Mouse (Mus musculus) intestine, postnatal 0 days (tissue): ENCODE results near the gene Slc16a10. TPM values are rescaled to one million over a fixed set of nuclear protein-coding genes. Genes with fewer than 3 reads are reported as not detected.

Source experiments
- ATAC-seq: fragments of 200-750 bp; cut with Nextera tagmentation; 2 replicates; pipeline ENCODE4 v1.8.0; 2017; ENCODE audit warnings: mild to moderate bottlenecking, moderate TSS enrichment, moderate library complexity
- H3K27ac ChIP-seq: fragments of 300-500 bp; sonication (generic); 2 replicates; pipeline ENCODE4 v1.5.1; 2014; ENCODE audit warnings: mild to moderate bottlenecking, low read depth, low read length, moderate library complexity
- H3K27me3 ChIP-seq: fragments of 300-500 bp; sonication (generic); replicated peaks from 2 replicates; pipeline ENCODE4 v1.6.1; 2014; ENCODE audit warnings: low read length, mixed read lengths; ENCODE audit not compliant: control insufficient read depth, insufficient read depth
- H3K36me3 ChIP-seq: fragments of 300-500 bp; sonication (generic); 2 replicates; pipeline ENCODE4 v1.6.1; 2014; ENCODE audit warnings: mild to moderate bottlenecking, moderate library complexity; ENCODE audit not compliant: control insufficient read depth, insufficient read depth
- H3K4me1 ChIP-seq: fragments of 300-500 bp; sonication (generic); replicated peaks from 2 replicates; pipeline ENCODE4 v1.6.1; 2014; ENCODE audit warnings: antibody characterized with exemption, low read length, mixed read lengths; ENCODE audit not compliant: control insufficient read depth, insufficient read depth
- H3K4me2 ChIP-seq: fragments of 300-500 bp; sonication (generic); replicated peaks from 2 replicates; pipeline ENCODE4 v1.6.1; 2014; ENCODE audit warnings: low read depth, mild to moderate bottlenecking, moderate library complexity
- H3K4me3 ChIP-seq: fragments of 300-500 bp; sonication (generic); 2 replicates; pipeline ENCODE4 v1.5.1; 2014; ENCODE audit warnings: low read depth, low read length
- H3K9ac ChIP-seq: fragments of 300-500 bp; sonication (generic); 2 replicates; pipeline ENCODE4 v1.6.1; 2014; ENCODE audit warnings: mild to moderate bottlenecking, low read depth, low read length
- H3K9me3 ChIP-seq: fragments of 300-500 bp; sonication (generic); 2 replicates; pipeline ENCODE4 v1.6.1; 2016; ENCODE audit warnings: mixed run types; ENCODE audit not compliant: control insufficient read depth
- CTCF ChIP-seq: sonication (generic); IDR thresholded peaks from 2 replicates; pipeline ENCODE4 v1.5.1; 2016; ENCODE audit warnings: low read depth, mild to moderate bottlenecking, control low read depth, antibody characterized with exemption, moderate library complexity
- WGBS: fragments of 180-500 bp; shearing (Covaris S2); extraction: QIAGEN DNeasy Blood & Tissue Kit; methylation state at CpG from one replicate; pipeline ENCODE4 v1.1.7; 2014; 5-methylcytosine and 5-hydroxymethylcytosine counted together
- polyA plus RNA-seq: library from polyadenylated mRNA; unstranded; fragments of >200 nt; fragmentation: Nextera tagmentation; extraction: Ambion mirVana; gene quantifications from 2 replicates; pipeline ENCODE4 v1.2.1, GENCODE M21; 2015

The Slc16a10 gene
- polyA plus RNA-seq, 1 experiment from 2014 or later: 57.5 TPM

- Histone ChIP-seq H3K4me3 (no peak overlapping the region), H3K36me3 (no peaks in the 10 kb centered on the region), H3K27ac (peak overlapping the region; percentile 17; the same call in 1 of the 2 replicates), H3K9ac (no peak overlapping the region), H3K27me3 (no peaks in the 10 kb centered on the region), H3K9me3 (no peaks in the 10 kb centered on the region), H3K4me2 (no peak overlapping the region), H3K4me1 (peaks cover 12% of the 10 kb centered on the region)
- ATAC-seq: no peak
- WGBS: 59% methylated on average over 8 of the region's 8 CpGs
- no peak for TF ChIP-seq CTCF
Observed at GRCm38 (mm10) chr10:40054455-40054854, 87.6 kb downstream of the Slc16a10 start.

GRCm38 (mm10) chr10:40053896-40054295 lies 88.2 kb downstream of the Slc16a10 start:
- Histone ChIP-seq H3K4me3 (no peak overlapping the region), H3K27ac (peak overlapping the region; percentile 51; the same call in 1 of the 2 replicates), H3K9me3 (no peaks in the 10 kb centered on the region), H3K9ac (no peak overlapping the region), H3K4me1 (peaks cover 12% of the 10 kb centered on the region), H3K27me3 (no peaks in the 10 kb centered on the region), H3K36me3 (no peaks in the 10 kb centered on the region), H3K4me2 (no peak overlapping the region)
- no peak for TF ChIP-seq CTCF
- WGBS: 79% methylated on average over 4 of the region's 4 CpGs
- ATAC-seq: no peak

GRCm38 (mm10) chr10:40053257-40053895 lies 88.7 kb downstream of the Slc16a10 start:
- 0 out of 2 replicates have a peak, but pooled peaks have one; percentile 14 for ATAC-seq

GRCm38 (mm10) chr10:40051997-40052396 lies 90.1 kb downstream of the Slc16a10 start:
- no peak for ATAC-seq
- 34% methylated on average over 3 of the region's 3 CpGs for WGBS
- no peak overlapping the region for H3K9ac ChIP-seq

More at GRCm38 (mm10) chr10:40053257-40053895, 88.7 kb downstream of the Slc16a10 start:
- Histone ChIP-seq H3K9me3 (no peaks in the 10 kb centered on the region), H3K4me1 (peaks cover 10% of the 10 kb centered on the region), H3K4me2 (no peak overlapping the region), H3K36me3 (no peaks in the 10 kb centered on the region), H3K27ac (peak overlapping the region; percentile 51; the same call in 1 of the 2 replicates), H3K27me3 (no peaks in the 10 kb centered on the region), H3K9ac (no peak overlapping the region), H3K4me3 (no peak overlapping the region)
- 39% methylated on average over 3 of the region's 3 CpGs for WGBS
- TF ChIP-seq CTCF: peak; percentile 77

GRCm38 (mm10) chr10:40050763-40051162 lies 91.3 kb downstream of the Slc16a10 start:
- Histone ChIP-seq H3K27me3 (no peaks in the 10 kb centered on the region), H3K4me3 (no peak overlapping the region), H3K4me1 (no peaks in the 10 kb centered on the region), H3K9me3 (no peaks in the 10 kb centered on the region), H3K9ac (no peak overlapping the region), H3K4me2 (no peak overlapping the region), H3K36me3 (no peaks in the 10 kb centered on the region), H3K27ac (no peak overlapping the region)
- 49% methylated on average over 2 of the region's 2 CpGs for WGBS
- no peak for TF ChIP-seq CTCF
- ATAC-seq: peak; percentile 77

More at GRCm38 (mm10) chr10:40051997-40052396, 90.1 kb downstream of the Slc16a10 start:
- no peak for TF ChIP-seq CTCF
- Histone ChIP-seq H3K4me2 (no peak overlapping the region), H3K27me3 (no peaks in the 10 kb centered on the region), H3K27ac (no peak overlapping the region), H3K36me3 (no peaks in the 10 kb centered on the region), H3K4me1 (0 out of 2 replicates have a peak, but pooled peaks cover 3% of the 10 kb centered on the region), H3K9me3 (no peaks in the 10 kb centered on the region), H3K4me3 (no peak overlapping the region)

DNA sequence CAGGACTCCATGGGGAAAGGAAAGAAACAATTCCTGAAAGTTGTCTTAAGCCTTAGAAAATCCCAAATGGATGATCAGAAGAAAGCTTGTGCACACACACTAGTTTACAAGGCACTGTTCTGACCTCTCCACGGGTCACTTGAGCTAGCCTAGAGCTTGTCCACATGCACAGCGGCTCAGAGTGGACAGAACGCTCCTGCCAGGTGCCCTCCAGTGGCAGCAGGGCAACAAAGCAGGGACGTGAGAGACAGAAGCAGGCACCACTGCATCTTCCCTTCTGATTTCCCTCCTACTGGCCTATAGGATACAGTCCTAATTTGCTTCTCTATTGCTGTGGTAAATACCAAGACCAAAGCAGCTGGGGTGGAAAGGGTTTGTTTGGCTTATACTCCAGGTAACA lies 100.7 kb downstream of the Slc16a10 start:
- Histone ChIP-seq H3K27ac (no peak overlapping the region), H3K4me1 (no peaks in the 10 kb centered on the region), H3K4me3 (no peak overlapping the region), H3K9me3 (no peaks in the 10 kb centered on the region), H3K9ac (no peak overlapping the region), H3K4me2 (no peak overlapping the region), H3K36me3 (peaks cover 5% of the 10 kb centered on the region; the same call in 1 of the 2 replicates), H3K27me3 (no peaks in the 10 kb centered on the region)
- no peak for ATAC-seq
- peak; percentile 66 for TF ChIP-seq CTCF
- WGBS: 33% methylated on average over 4 of the region's 4 CpGs
